Mouse (Mus musculus) lung, postnatal 10 days (tissue): Measurements from ENCODE around the gene Tgfb3.

Source experiments
- DNase-seq: peaks from one replicate; pipeline ENCODE4 v3.0.0; 2021

Tgfb3 gene

DNA sequence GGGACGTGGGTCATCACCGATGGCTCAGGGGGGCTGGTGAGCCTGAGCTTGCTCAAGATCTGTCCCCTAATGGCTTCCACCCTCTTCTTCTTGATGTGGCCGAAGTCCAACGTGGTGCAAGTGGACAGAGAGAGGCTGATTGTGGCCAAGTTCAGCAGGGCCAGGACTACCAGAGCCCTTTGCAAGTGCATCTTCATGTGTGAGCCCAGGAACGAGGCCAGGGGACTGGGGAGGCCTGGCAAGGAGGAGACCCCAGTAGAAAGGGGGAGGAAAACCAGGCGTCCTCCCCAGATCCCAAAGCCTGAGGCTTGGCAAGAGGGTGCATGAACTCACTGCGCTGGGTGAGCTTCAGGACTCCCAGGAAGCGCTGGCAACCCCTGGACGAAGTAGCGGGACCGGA lies 1.1 kb downstream of the Tgfb3 start:
- DNase-seq = peak; percentile 35

DNA sequence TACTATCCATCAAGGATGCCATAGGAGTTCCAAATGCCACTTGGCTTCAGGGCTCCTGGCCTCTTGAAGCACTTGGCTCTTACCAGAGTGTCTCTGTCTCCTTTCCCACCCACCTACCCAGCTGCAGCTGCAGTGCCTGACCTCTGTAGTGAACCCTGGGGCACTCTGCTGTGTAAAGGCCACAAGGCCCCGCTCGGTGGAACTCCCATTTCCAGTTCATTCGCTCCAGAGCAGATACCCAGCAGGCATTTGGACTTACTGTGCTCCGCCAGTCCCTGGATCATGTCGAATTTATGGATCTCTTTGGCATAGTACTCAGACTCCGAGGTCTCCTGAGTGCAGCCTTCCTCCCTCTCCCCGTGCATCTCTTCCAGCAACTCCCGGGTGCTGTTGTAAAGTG lies 1.5 kb downstream of the Tgfb3 start:
- DNase-seq = no peak

- peak; percentile 59 for DNase-seq
These were observed 2.4 kb downstream of the Tgfb3 start for GRCm38 (mm10) chr12:86076321-86076901.

DNA sequence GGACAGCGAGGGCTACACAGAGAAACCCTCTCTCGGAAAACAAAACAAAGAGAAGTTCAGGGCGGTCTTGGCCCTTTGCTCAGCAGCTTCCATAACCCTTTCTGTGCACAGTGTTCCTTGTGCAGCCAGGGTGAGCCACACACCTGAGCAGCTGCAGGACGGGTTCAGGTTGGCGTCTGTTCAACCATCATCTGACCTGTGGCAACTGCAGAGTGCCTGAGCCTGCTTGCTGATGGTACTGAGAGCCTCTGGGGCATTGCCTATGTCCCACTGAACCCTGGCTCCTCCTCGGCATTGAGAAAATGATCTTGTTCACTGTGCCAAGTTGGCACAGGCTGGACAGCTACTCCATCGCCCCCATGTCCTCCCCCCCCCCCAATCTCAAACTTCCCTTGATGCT lies 3.5 kb downstream of the Tgfb3 start:
- no peak for DNase-seq

- no peak for DNase-seq
These were observed 4.2 kb downstream of the Tgfb3 start for GRCm38 (mm10) chr12:86074681-86075080.

- DNase-seq = no peak
These were observed 7.4 kb downstream of the Tgfb3 start for GRCm38 (mm10) chr12:86071432-86071831.

DNA sequence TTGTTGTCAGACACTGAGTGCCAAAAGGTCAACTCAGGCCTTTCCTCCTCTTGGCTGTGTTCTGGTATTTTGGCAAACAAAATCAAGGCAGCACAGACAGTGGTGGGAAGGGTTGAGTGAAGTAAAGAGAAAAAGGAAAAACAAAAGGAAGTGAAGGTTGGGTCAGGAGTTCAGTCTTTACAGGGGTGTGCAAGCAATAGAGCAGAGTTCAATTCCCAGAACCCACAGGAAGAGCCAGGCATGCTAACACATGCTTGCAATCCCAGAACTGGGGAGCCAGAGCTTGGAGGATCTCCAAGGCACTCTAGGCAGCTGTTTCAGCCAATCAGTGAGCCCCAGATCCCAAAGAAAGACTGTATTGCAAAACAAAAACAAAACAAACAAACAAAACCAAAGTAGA lies 14.0 kb downstream of the Tgfb3 start:
- no peak for DNase-seq

DNA sequence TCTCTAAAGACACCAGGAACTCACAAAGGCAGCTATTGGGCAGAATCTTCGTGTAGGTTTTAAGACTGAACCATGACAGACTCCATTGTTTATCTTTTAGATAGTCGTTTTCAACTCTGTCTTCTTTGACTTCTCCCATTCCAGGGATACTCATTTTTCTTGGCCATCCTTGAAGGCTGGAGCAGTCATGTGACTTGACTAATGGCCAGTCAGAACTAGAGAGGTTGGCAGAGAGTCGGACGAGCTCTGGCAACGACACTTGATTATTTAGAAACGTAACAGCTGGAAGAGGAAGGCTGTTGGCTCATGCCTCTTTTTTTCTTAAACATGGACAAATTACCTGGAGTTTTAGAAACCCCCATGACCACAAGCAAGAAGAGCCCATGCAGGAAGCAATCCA lies 19.5 kb downstream of the Tgfb3 start:
- DNase-seq = peak; percentile 30

GRCm38 (mm10) chr12:86057516-86057915 lies 21.3 kb downstream of the Tgfb3 start:
- DNase-seq = no peak

GRCm38 (mm10) chr12:86056976-86057375 lies 21.9 kb downstream of the Tgfb3 start:
- no peak for DNase-seq

DNA sequence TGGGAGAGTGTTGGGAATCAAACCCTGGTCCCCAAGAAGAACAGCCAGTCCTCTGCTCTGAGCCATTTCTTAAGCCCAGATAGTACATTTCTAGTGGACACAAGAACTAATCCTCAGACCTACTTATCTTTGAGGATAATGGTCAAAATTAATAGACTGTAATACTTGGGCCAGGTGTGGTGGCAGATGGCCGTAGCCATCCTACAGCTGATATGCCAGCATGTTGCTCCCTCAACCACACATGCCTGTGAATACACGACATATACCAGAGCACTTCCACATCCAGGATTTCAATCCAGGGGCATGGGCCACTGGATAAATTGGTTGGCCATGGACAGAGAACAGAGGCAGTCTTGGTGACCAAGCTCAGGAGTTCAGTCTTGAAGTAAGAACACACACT lies 23.5 kb downstream of the Tgfb3 start:
- DNase-seq = no peak

DNA sequence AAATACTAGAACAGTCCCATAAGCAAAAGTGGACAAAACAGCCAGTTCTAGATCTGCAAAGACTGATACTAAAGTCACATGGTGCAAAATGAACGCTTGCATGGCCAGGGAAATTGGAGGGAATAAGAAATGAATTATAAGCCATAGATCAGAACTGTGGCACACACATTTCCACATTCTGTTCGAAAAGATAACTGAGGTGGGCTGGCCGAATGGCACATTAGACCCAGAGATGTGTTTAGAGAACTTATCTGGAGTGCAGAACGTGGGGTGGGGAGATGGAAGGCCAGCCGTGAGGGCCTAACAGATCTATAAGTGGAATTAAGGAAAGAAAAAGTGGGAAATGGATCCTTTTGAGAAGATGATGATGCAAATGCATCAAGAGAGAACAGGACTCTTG lies 27.4 kb downstream of the Tgfb3 start:
- DNase-seq = no peak

- no peak for DNase-seq
These were observed 29.0 kb downstream of the Tgfb3 start for GRCm38 (mm10) chr12:86049813-86050212.

GRCm38 (mm10) chr12:86047376-86047775 lies 31.5 kb downstream of the Tgfb3 start:
- DNase-seq = no peak

DNA sequence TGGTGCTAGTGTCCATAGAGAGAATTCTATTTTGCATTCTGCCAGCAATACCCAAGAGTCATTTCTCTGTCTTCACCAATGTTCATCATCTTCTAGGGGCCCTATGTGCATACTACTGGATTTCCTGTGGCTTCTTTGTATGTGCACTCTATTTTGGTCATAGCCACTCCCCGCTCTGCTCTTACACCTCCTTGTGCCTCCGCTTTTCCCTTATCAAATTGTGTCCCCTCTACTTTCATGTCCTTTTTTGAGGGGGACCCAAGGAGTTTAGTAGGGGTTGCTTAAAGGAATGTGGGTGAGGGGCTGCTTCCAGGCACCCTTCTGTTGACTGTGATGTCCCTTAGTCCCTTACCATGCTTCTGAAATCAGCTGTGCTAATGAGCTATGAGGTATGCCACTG lies 32.1 kb downstream of the Tgfb3 start:
- DNase-seq = no peak

DNA sequence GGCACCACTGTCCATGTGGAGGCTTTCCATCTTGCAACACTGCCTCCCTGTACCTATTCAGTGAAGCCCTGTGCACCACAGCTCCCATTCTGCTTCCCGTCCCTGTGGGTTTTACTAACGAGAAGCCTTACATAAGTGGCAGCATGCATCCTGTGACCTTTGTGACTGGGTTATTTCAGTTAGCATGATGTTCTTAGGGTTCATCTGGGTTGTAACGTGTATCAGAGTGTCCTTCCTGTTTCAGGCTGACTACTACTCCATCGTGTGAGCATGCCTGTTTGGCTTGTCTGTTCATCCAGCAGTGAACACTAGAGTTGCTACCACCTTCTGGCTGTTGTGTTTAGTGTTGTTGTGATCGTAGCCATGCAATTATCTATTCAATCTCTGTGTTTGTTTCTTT lies 32.7 kb downstream of the Tgfb3 start:
- no peak for DNase-seq

DNA sequence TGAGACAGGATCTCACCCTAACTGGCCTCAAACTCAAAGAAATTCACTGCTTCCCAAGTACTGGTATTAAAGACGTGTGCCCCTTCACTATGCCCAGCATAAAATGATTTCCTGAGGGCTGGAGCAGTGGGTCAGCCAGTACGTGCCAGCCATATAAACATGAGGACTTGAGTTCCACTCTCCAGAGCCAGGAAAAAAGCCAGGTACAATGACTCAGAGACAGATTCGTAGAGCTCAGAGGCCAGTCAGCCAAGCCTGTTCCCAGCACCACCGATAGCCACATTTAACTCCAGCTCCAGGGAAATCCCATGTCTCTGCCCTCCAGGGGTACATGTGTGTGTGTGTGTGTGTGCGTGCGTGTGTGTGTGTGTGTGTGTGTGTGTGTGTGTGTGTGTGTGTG lies 39.1 kb downstream of the Tgfb3 start:
- DNase-seq = no peak

DNA sequence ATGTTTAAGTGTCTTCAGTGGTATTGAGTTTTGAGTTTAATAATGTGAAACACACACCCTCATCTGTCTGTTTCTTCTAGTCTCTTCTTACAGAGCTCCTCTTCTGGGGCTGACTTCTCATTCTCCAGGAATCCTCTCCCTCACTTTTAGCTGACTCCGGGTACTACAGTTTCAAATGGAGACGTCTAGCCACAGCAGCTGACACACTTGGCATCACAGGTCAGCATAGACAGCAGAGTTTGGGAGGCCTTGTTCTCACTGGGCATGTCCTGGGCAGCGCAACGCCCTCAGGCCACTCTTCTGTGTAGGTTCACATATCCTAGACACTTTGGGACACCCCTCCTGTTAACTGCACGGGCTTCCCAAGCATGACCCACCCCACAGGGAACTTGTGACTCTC lies 39.8 kb downstream of the Tgfb3 start:
- no peak for DNase-seq

GRCm38 (mm10) chr12:86037235-86037921 lies 41.5 kb downstream of the Tgfb3 start:
- no peak for DNase-seq

- no peak for DNase-seq
These were observed 42.3 kb downstream of the Tgfb3 start for GRCm38 (mm10) chr12:86036368-86037166.

DNA sequence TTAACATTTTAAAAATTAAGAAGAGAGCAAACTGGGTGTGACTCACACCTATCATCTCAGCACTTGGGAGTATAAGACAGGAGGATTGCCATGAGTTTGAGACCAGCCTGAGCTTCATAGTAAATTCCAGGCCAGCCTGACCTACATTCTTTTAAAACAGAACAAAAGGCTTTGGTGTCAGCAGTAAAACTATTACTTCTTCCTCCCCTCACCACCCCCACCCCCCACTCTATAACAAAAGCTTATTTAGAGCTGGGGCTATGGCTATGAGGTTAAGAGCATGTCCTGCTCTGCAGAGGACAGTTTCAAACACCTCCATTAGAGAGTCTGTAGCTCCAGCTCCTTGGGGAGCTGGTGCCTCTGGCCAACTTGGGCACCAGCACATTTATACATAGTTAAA lies 43.3 kb downstream of the Tgfb3 start:
- DNase-seq = no peak

- DNase-seq = no peak
These were observed 47.9 kb downstream of the Tgfb3 start for GRCm38 (mm10) chr12:86030932-86031331.

DNA sequence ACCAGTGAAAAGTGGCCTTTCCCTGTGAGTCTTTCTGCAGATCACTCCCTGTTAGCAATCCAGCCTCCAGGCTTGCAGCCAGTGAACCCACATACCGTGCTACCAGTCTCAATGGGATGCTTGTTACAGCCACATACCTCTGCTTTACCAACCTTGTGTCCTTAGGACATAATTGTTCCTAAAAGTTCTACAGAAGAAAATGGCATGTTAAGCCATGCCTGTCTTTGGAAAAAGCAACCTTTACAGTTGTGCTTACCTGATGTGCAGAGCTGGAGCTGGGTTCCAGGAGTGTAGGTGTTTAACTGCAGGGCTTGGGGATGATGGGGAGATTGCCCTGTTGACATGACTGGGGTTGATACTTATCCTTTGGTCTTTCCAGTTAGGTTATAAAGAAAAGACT lies 51.1 kb downstream of the Tgfb3 start:
- no peak for DNase-seq

DNA sequence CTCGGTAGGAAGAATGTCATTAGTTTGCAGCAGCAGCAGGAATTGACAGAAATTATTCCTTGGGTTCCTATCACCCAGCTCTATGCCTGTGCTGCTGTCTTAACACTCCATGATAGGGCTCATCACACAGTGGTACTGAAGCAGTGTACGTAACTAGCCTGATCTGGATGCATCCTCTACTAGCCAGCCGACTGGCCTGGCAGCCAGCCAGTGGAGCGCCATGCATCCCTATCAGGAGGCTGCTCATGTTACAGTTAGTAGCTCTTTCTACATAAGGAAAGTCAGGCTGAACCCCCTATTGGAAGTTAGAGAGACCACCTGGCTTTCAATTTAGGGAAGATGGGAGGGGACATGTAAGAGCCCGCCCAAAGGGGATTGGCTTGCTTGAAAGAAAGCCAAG lies 51.8 kb downstream of the Tgfb3 start:
- DNase-seq = no peak
